Mouse (Mus musculus) G1E (cell line): ENCODE measurements around the gene Gm43302. TPM values are rescaled to one million over a fixed set of nuclear protein-coding genes. Genes with fewer than 3 reads are reported as not detected.
"Not testable (repeated sequence)": the region's sequence is repeated elsewhere in the genome, so short reads cannot be mapped to it uniquely, and the experiment has no call there.

ENCODE experiments used
- ATAC-seq: 2 replicates; pipeline ENCODE4 v1.8.0; 2016; ENCODE audit warnings: mild to moderate bottlenecking; ENCODE audit not compliant: insufficient number of reproducible peaks, poor library complexity, low FRiP score, severe bottlenecking; ENCODE audit errors: extremely low read depth
- DNase-seq: peaks from one replicate; pipeline ENCODE4 v3.0.0; 2012; ENCODE audit warnings: low spot score
- H3K27me3 ChIP-seq: 2 replicates; pipeline ENCODE4 v1.6.1; 2012; ENCODE audit warnings: mild to moderate bottlenecking, low read length, inconsistent platforms; ENCODE audit not compliant: insufficient read depth
- H3K36me3 ChIP-seq: replicated peaks from 2 replicates; pipeline ENCODE3; 2012; ENCODE audit warnings: mild to moderate bottlenecking, inconsistent platforms
- H3K4me1 ChIP-seq: 2 replicates; pipeline ENCODE4 v1.6.1; 2012; ENCODE audit warnings: low read depth, low read length, inconsistent platforms, mixed read lengths; ENCODE audit not compliant: insufficient read depth
- H3K4me3 ChIP-seq: 2 replicates; pipeline ENCODE4 v1.5.1; 2012; ENCODE audit warnings: low read depth, mild to moderate bottlenecking, inconsistent platforms, low read length, moderate library complexity, mixed read lengths
- H3K9me3 ChIP-seq: replicated peaks from 2 replicates; pipeline ENCODE4 v1.6.1; 2012; ENCODE audit warnings: inconsistent platforms
- CTCF ChIP-seq: IDR thresholded peaks from 2 replicates; pipeline ENCODE4 v1.5.1; 2012; ENCODE audit warnings: low read depth, low read length, inconsistent platforms, mixed read lengths
- GATA1 ChIP-seq: IDR thresholded peaks from 2 replicates; pipeline ENCODE4 v1.6.1; 2012; ENCODE audit warnings: borderline replicate concordance, low read length, inconsistent platforms, mixed read lengths
- GATA2 ChIP-seq: IDR thresholded peaks from 2 replicates; pipeline ENCODE4 v1.6.1; 2012; ENCODE audit warnings: low read depth, low read length, inconsistent platforms, borderline replicate concordance
- POLR2AphosphoS5 ChIP-seq: IDR thresholded peaks from 2 replicates; pipeline ENCODE4 v1.6.1; 2012; ENCODE audit warnings: low read depth, low read length, inconsistent platforms; ENCODE audit not compliant: insufficient replicate concordance
- TAL1 ChIP-seq: conservative IDR thresholded peaks from 2 replicates; pipeline ENCODE4 v1.6.1; 2012; ENCODE audit warnings: low read depth, low read length, inconsistent platforms, mixed read lengths
- polyA plus RNA-seq: library from polyadenylated mRNA; stranded (reverse); fragments of >175 nt; gene quantifications from 2 replicates; pipeline ENCODE4 v1.2.3, GENCODE M21; 2012
- total RNA-seq, 2 experiments: library from RNA; stranded (forward) in 1 of 2; stranded (reverse) in 1 of 2; fragments of 200-1000 nt in 1 of 2; fragments of >200 nt in 1 of 2; fragmentation: Nextera tagmentation in 1 of 2; gene quantifications; 2 replicates each; pipeline ENCODE4 v1.2.3; 2014 to 2017

Gm43302 gene
- total and polyA plus RNA-seq, 3 experiments = under 0.01 TPM; not detected in 2

- Histone ChIP-seq H3K36me3 (no peaks in the 10 kb centered on the region), H3K4me1 (no peaks in the 10 kb centered on the region), H3K4me3 (no peak overlapping the region), H3K27me3 (no peaks in the 10 kb centered on the region), H3K9me3 (peaks cover 4% of the 10 kb centered on the region)
- TF ChIP-seq POLR2AphosphoS5 (no peak), GATA1 (no peak), GATA2 (no peak), TAL1 (no peak), CTCF (no peak)
- ATAC-seq (no peak), DNase-seq (no peak)
Measured at GRCm38 (mm10) chr5:105301963-105302362, 8.5 kb upstream of the Gm43302 start.

GRCm38 (mm10) chr5:105301531-105301930 lies 8.0 kb upstream of the Gm43302 start:
- no peaks in the 10 kb centered on the region for H3K36me3 ChIP-seq
- H3K27me3 ChIP-seq = no peaks in the 10 kb centered on the region
- no peak for DNase-seq
- no peak for TF ChIP-seq CTCF
- no peak for TF ChIP-seq TAL1
- no peak for TF ChIP-seq POLR2AphosphoS5
- no peak for TF ChIP-seq GATA1
- TF ChIP-seq GATA2 = no peak
- no peak for ATAC-seq
- no peaks in the 10 kb centered on the region for H3K4me1 ChIP-seq
- H3K9me3 ChIP-seq = peaks cover 4% of the 10 kb centered on the region
- no peak overlapping the region for H3K4me3 ChIP-seq

GRCm38 (mm10) chr5:105295746-105296145 lies 2.3 kb upstream of the Gm43302 start:
- no peak for ATAC-seq
- Histone ChIP-seq H3K9me3 (peaks cover 10% of the 10 kb centered on the region; the same call in 1 of the 2 replicates), H3K27me3 (no peaks in the 10 kb centered on the region), H3K4me1 (no peaks in the 10 kb centered on the region), H3K4me3 (no peak overlapping the region), H3K36me3 (no peaks in the 10 kb centered on the region)
- TF ChIP-seq GATA2 (no peak), GATA1 (no peak), POLR2AphosphoS5 (no peak), TAL1 (no peak), CTCF (no peak)
- no peak for DNase-seq

GRCm38 (mm10) chr5:105292492-105292891 lies 1.0 kb downstream of the Gm43302 start:
- Histone ChIP-seq H3K4me1 (no peaks in the 10 kb centered on the region), H3K36me3 (no peaks in the 10 kb centered on the region), H3K27me3 (no peaks in the 10 kb centered on the region), H3K4me3 (no peak overlapping the region), H3K9me3 (peaks cover 10% of the 10 kb centered on the region; the same call in 1 of the 2 replicates)
- DNase-seq (no peak), ATAC-seq (no peak)
- no peak for TF ChIP-seq GATA1
- no peak for TF ChIP-seq CTCF
- TF ChIP-seq TAL1 = no peak
- TF ChIP-seq POLR2AphosphoS5 = no peak
- no peak for TF ChIP-seq GATA2

GRCm38 (mm10) chr5:105290921-105291320 lies 2.6 kb downstream of the Gm43302 start:
- not testable (repeated sequence) for ATAC-seq, H3K4me1 ChIP-seq, H3K9me3 ChIP-seq, H3K4me3 ChIP-seq, DNase-seq, H3K36me3 ChIP-seq, H3K27me3 ChIP-seq

- not testable (repeated sequence) for H3K4me3 ChIP-seq, ATAC-seq, H3K4me1 ChIP-seq, DNase-seq, H3K27me3 ChIP-seq, H3K36me3 ChIP-seq
- H3K9me3 ChIP-seq = peaks cover 19% of the 10 kb centered on the region
Measured at GRCm38 (mm10) chr5:105260673-105261072, 32.8 kb downstream of the Gm43302 start.

- H3K9me3 ChIP-seq = no peaks in the 10 kb centered on the region; the same call in 1 of the 2 replicates
- TF ChIP-seq POLR2AphosphoS5 (no peak), GATA2 (no peak), GATA1 (no peak), CTCF (no peak), TAL1 (no peak)
- no peaks in the 10 kb centered on the region for H3K4me1 ChIP-seq
- DNase-seq = no peak
- H3K36me3 ChIP-seq = no peaks in the 10 kb centered on the region
- H3K4me3 ChIP-seq = no peak overlapping the region
- no peaks in the 10 kb centered on the region for H3K27me3 ChIP-seq
- no peak for ATAC-seq
Measured at GRCm38 (mm10) chr5:105252491-105252890, 41.0 kb downstream of the Gm43302 start.

- H3K4me3 ChIP-seq, H3K36me3 ChIP-seq, H3K27me3 ChIP-seq, H3K9me3 ChIP-seq, DNase-seq, H3K4me1 ChIP-seq, ATAC-seq: not testable (repeated sequence)
Measured at GRCm38 (mm10) chr5:105244741-105245140, 48.8 kb downstream of the Gm43302 start.

- not testable (repeated sequence) for H3K4me1 ChIP-seq, H3K36me3 ChIP-seq, H3K27me3 ChIP-seq, H3K9me3 ChIP-seq, H3K4me3 ChIP-seq, ATAC-seq, DNase-seq
Measured at GRCm38 (mm10) chr5:105240982-105241381, 52.5 kb downstream of the Gm43302 start.

GRCm38 (mm10) chr5:105239483-105240047 lies 53.9 kb downstream of the Gm43302 start, which contains the start of gene Gbp10:
Gene Gbp10, minus strand, starts transcription at chr5:105239533.
- not testable (repeated sequence) for H3K4me1 ChIP-seq, H3K27me3 ChIP-seq, H3K36me3 ChIP-seq, ATAC-seq, H3K4me3 ChIP-seq, H3K9me3 ChIP-seq, DNase-seq
